Mouse (Mus musculus) midbrain, embryonic 16.5 days (tissue): ENCODE results near the gene Crispld2. TPM values are rescaled to one million over a fixed set of nuclear protein-coding genes. Genes with fewer than 3 reads are reported as not detected.
A peak's percentile ranks its signal among the peaks of the same experiment; 100 is the strongest.

Experiments
- ATAC-seq: fragments of 200-750 bp; cut with Nextera tagmentation; 2 replicates; pipeline ENCODE4 v1.8.0; 2017; ENCODE audit warnings: moderate TSS enrichment
- H3K27ac ChIP-seq: fragments of 300-500 bp; sonication (generic); 2 replicates; pipeline ENCODE4 v1.5.1; 2014; ENCODE audit warnings: mild to moderate bottlenecking, low read length, mixed read lengths
- H3K27me3 ChIP-seq: fragments of 300-500 bp; sonication (generic); 2 replicates; pipeline ENCODE4 v1.6.1; 2014; ENCODE audit warnings: low read depth, low read length, mixed read lengths; ENCODE audit not compliant: control insufficient read depth, insufficient read depth
- H3K36me3 ChIP-seq: fragments of 300-500 bp; sonication (generic); 2 replicates; pipeline ENCODE4 v1.6.1; 2014; ENCODE audit warnings: mild to moderate bottlenecking, low read length, moderate library complexity, mixed read lengths; ENCODE audit not compliant: control insufficient read depth, insufficient read depth
- H3K4me1 ChIP-seq: fragments of 300-500 bp; sonication (generic); 2 replicates; pipeline ENCODE4 v1.6.1; 2014; ENCODE audit warnings: mild to moderate bottlenecking, low read length, mixed read lengths; ENCODE audit not compliant: control insufficient read depth, insufficient read depth
- H3K4me2 ChIP-seq: fragments of 300-500 bp; sonication (generic); 2 replicates; pipeline ENCODE4 v1.6.1; 2014; ENCODE audit warnings: mild to moderate bottlenecking, low read length, mixed read lengths
- H3K4me3 ChIP-seq: fragments of 300-500 bp; sonication (generic); 2 replicates; pipeline ENCODE4 v1.5.1; 2014; ENCODE audit warnings: low read depth, mild to moderate bottlenecking, low read length, moderate library complexity, mixed read lengths
- H3K9ac ChIP-seq: fragments of 300-500 bp; sonication (generic); 2 replicates; pipeline ENCODE4 v1.6.1; 2014; ENCODE audit warnings: low read depth, low read length, mixed read lengths
- H3K9me3 ChIP-seq: fragments of 300-500 bp; sonication (generic); replicated peaks from 2 replicates; pipeline ENCODE4 v1.6.1; 2014; ENCODE audit warnings: mild to moderate bottlenecking, low read length, mixed read lengths; ENCODE audit not compliant: control insufficient read depth, poor library complexity, severe bottlenecking
- WGBS: fragments of 180-500 bp; shearing (Covaris S2); extraction: QIAGEN DNeasy Blood & Tissue Kit; methylation state at CpG from one replicate; pipeline ENCODE4 v1.1.7; 2014; 5-methylcytosine and 5-hydroxymethylcytosine counted together
- polyA plus RNA-seq: library from polyadenylated mRNA; unstranded; fragments of >200 nt; fragmentation: Nextera tagmentation; extraction: Ambion mirVana; gene quantifications from 2 replicates; pipeline ENCODE4 v1.2.1, GENCODE M21; 2015

The Crispld2 gene
- polyA plus RNA-seq, 1 experiment from 2014 or later = 2.4 TPM

DNA sequence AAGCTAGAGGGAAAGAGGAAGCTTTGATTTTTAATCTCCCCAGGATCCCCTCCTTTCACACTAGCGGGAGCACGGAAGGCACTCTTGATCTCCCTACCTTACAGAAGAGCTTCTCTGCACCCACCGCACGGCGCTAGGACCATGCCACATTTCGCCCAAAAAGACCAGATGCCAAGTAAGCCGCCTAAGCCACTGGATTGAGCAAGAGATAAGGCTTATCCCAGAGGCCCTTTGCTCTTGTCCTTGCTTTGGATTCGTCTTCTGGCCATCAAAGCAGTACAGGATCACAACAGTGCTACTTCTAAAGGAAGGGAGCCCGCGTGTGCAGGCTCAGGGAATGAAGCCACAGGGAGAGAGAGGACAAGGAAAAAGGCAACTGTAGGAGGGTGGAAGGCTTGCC lies 102.6 kb downstream of the Crispld2 start:
- H3K4me1 ChIP-seq = peaks cover 7% of the 10 kb centered on the region
- H3K4me3 ChIP-seq = no peak overlapping the region
- no peak overlapping the region for H3K4me2 ChIP-seq
- WGBS = 83% methylated on average over 10 of the region's 10 CpGs
- H3K27ac ChIP-seq = no peak overlapping the region
- H3K9ac ChIP-seq = no peak overlapping the region
- ATAC-seq = no peak
- no peaks in the 10 kb centered on the region for H3K9me3 ChIP-seq
- H3K27me3 ChIP-seq = no peaks in the 10 kb centered on the region
- peaks cover 18% of the 10 kb centered on the region for H3K36me3 ChIP-seq

GRCm38 (mm10) chr8:120096486-120096885 lies 104.2 kb downstream of the Crispld2 start:
- Histone ChIP-seq H3K4me1 (peaks cover 15% of the 10 kb centered on the region), H3K9me3 (no peaks in the 10 kb centered on the region), H3K27ac (no peak overlapping the region), H3K4me2 (no peak overlapping the region), H3K36me3 (peaks cover 6% of the 10 kb centered on the region; the same call in 1 of the 2 replicates), H3K9ac (no peak overlapping the region), H3K27me3 (no peaks in the 10 kb centered on the region), H3K4me3 (no peak overlapping the region)
- no peak for ATAC-seq
- 92% methylated on average over 2 of the region's 2 CpGs for WGBS

GRCm38 (mm10) chr8:120100388-120101067 lies 108.3 kb downstream of the Crispld2 start:
- Histone ChIP-seq H3K36me3 (no peaks in the 10 kb centered on the region), H3K9ac (peak overlapping the region; percentile 94), H3K27ac (peak overlapping the region; percentile 95), H3K27me3 (no peaks in the 10 kb centered on the region), H3K4me1 (peaks cover 25% of the 10 kb centered on the region), H3K4me3 (peak overlapping the region; percentile 96), H3K4me2 (peak overlapping the region; percentile 94), H3K9me3 (no peaks in the 10 kb centered on the region)
- ATAC-seq = peak; percentile 3; the same call in 1 of the 2 replicates
- WGBS = 7% methylated on average over 25 of the region's 25 CpGs

DNA sequence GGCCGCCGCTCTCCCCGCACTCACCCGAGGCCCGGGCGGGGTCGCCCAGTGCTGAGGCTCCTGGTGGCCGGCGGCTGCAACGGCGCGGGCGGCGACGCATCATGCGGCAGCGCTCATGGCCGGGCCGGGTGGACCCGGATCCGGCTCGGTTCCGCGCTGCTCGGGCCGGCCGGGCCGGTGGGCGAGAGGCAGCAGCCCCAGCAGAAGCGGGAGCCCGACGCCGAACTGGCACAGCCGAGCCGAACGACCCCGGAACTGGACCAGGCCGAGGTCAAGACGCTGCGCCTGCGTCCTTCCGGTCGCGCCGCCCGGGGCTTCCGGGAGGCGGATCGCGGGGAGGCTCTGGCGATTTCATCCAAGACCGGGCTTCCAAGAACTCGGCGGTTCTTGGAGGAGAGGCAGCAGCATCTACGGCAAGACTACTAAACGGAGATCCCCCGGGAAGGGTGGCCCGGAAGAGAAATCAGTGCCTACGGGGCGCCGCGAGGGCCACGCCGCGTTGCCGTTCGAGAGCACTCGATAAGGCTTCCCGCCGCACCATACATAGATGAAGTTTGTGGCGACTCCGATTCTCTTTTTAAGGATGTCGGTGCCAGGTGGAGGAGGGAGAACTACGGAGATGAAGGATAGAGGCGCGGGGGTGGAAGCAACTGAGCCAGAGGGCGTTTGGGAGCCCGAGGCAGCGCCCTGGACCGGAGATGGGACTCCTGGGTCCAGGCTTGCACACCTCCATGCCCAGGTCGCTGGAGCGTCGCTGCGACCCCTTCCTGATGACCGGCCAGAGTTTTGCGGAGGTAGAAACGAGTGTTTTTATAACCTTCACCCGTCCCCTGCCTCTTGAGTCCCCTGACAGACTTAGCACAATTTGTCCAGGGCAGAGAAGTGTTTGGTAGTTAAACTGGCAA lies 109.1 kb downstream of the Crispld2 start, which contains the start of gene Zdhhc7:
Gene Zdhhc7 (minus strand): TSS at position 415 of the 905 bp plus-strand sequence.
- Histone ChIP-seq H3K4me2 (peak within 1 kb of the TSS; percentile 94), H3K27ac (peak within 1 kb of the TSS; percentile 95)

More for the DNA sequence above, 109.1 kb downstream of the Crispld2 start, which contains the start of gene Zdhhc7:
- Histone ChIP-seq H3K4me3 (peak within 1 kb of the TSS; percentile 96), H3K9ac (peak within 1 kb of the TSS; percentile 94), H3K27me3 (no peaks in the 10 kb centered on the region), H3K36me3 (no peaks in the 10 kb centered on the region), H3K9me3 (no peaks in the 10 kb centered on the region), H3K4me1 (peaks cover 25% of the 10 kb centered on the region)
- peak; percentile 90 for ATAC-seq
- WGBS = under 1% methylated on average over 81 of the region's 88 CpGs

Other genes with a start within 250 kb of the Crispld2 start
- 10.9 and 12.2 TPM in 2 replicates for gene Tldc1, start 214.0 kb upstream of the Crispld2 start, polyA plus RNA-seq
- 126 and 139 TPM in 2 replicates for gene Cotl1, start 151.9 kb upstream of the Crispld2 start, polyA plus RNA-seq
- gene Klhl36, start 130.2 kb upstream of the Crispld2 start, polyA plus RNA-seq = 16.6 and 18.5 TPM in 2 replicates
- 139 and 140 TPM in 2 replicates for gene Usp10, start 82.1 kb upstream of the Crispld2 start, polyA plus RNA-seq
- 6.4 and 7.5 TPM in 2 replicates for gene Gm20388, start 81.6 kb upstream of the Crispld2 start, polyA plus RNA-seq
- 27.8 and 29.5 TPM in 2 replicates for gene Zdhhc7, start 109.0 kb downstream of the Crispld2 start, polyA plus RNA-seq
- gene 6430548M08Rik, start 121.7 kb downstream of the Crispld2 start, polyA plus RNA-seq = 37.1 and 40.2 TPM in 2 replicates
- gene Fam92b, start 185.0 kb downstream of the Crispld2 start, polyA plus RNA-seq = 2.1 and 2.4 TPM in 2 replicates
- gene Gse1, start 236.0 kb downstream of the Crispld2 start, polyA plus RNA-seq = 13.3 and 17.6 TPM in 2 replicates